Mouse (Mus musculus): Measurements from ENCODE around the gene Rp2.
"Not testable (repeated sequence)": the region's sequence is repeated elsewhere in the genome, so short reads cannot be mapped to it uniquely, and the experiment has no call there.

Rp2 gene

GRCm38 (mm10) chrX:20364391-20365365 lies at the start of gene Rp2:
TSS of gene Rp2 (plus strand) at chrX:20364481.
- DNase-seq: peak; percentile 78 to 81

DNA sequence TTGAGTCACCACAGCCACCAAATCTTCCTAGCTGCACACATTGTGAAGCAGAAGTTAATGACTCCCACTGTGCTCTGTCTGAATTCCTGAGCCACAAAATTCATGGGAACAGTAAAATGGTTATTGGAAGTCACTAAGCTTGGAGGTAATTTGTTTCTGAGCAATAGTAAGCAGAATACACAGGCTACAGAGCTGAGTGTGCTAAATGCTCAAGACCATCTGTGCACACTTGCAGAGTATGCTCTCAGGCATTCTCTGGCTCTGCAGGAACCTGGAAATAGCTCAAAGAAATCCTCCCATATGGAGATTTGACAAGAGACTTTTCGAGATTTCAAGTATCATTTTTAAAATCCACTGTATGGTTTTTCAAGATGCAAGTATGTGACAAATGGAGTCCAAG lies 31.5 kb upstream of the Rp2 start:
- DNase-seq: no peak

DNA sequence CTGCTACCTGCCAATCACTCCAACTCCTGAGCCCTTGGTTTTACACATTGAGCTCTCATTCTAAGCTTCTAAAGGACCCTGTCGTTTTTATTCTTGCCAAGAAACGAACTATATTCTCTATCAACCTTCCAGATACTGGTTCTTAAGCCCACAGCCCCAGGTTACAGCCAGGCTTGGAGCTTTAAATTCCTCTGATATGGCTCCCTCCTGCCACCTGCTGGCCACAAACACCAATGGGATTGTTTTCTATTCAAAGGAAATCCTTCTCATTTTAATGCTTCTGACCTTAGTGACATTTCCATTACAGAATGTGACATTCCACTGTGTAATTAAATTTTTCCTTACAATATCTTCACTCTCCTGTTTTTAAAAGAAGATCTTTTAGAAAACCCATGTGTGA lies 28.6 kb upstream of the Rp2 start:
- DNase-seq: peak; percentile 77 to 82

- peak; percentile 34 to 61 for DNase-seq
Observed at GRCm38 (mm10) chrX:20344980-20345379, 19.3 kb upstream of the Rp2 start.

GRCm38 (mm10) chrX:20346355-20346754 lies 17.9 kb upstream of the Rp2 start:
- no peak for DNase-seq

- DNase-seq: not testable (repeated sequence)
Observed at GRCm38 (mm10) chrX:20350241-20350640, 14.0 kb upstream of the Rp2 start.

DNA sequence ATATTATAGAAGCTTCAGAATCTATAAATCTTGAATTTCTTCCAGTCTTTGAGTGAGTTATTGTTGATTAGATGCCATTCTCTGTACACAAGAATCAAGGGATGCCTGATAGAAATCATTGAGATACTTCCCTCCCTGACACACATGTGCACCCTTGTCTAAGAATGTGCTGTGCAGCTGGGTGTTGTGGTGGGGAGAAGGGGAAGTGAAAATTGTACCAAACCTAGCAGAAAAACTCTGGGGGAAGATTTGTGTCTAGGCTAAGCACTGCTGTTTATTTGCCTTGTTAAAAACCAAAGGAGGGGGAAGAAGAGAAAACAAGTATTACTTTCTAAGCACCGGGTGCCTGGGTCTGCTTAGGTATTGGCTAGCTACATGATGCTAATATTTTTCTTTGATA lies 9.0 kb upstream of the Rp2 start:
- DNase-seq: peak; percentile 40 to 68

DNA sequence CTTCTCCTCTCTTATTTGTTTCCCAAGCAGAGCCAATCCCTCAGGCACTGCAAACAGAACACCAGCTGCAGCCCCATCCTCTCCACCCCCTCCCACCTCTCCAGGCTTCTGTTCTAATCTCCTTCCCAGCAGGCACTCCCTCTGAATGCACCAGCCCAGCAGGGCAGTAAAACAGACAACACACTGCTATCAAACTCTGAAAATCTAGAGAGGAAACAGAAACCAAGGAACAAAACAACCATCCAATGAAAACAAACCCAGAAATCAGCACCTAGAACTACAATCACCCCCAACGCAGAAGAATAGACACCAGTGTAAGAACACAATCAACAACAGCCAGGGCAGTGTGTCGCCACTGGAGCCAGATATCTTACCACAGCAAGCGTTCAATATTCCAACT lies 8.0 kb upstream of the Rp2 start:
- DNase-seq: no peak

- no peak for DNase-seq
Observed at GRCm38 (mm10) chrX:20366036-20366435, 1.8 kb downstream of the Rp2 start.

- DNase-seq: no peak
Observed at GRCm38 (mm10) chrX:20379347-20380014, 15.2 kb downstream of the Rp2 start.

GRCm38 (mm10) chrX:20382260-20382659 lies 18.0 kb downstream of the Rp2 start:
- DNase-seq: peak in 1 of 2 experiments; percentile 2

DNA sequence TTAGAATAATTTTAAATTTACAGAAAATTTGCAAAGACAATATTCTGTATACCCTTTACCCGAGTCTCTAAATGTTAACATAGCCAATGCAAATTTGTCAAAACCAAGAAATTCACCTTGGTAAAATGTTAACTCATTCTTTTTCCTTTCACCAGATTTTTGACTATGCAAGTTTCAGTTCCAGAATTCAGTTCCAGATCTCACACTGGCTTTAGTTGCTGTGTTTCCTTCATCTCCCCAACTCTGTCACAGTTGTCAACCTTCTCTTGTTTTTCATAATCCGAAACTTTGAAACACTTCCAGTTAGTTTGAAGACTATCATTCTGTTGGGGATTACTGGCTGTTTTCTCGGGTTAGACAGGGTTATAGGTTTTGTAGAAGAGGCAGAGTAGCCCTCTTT lies 22.7 kb downstream of the Rp2 start:
- no peak for DNase-seq

DNA sequence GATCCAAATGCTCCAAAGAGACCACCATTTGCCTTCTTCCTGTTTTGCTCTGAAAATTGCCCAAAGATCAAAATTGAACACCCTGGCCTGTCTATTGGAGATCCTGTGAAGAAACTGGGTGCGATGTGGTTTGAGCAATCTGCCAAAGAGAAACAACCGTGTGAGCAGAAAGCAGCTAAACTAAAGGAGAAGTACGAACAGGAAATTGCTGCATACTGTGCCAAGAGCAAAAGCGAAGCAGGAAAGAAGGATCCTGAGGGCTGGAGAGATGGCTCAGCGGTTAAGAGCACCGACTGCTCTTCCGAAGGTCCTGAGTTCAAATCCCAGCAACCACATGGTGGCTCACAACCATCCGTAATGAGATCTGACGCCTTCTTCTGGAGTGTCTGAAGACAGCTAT lies 27.7 kb downstream of the Rp2 start:
- DNase-seq: not testable (repeated sequence)

DNA sequence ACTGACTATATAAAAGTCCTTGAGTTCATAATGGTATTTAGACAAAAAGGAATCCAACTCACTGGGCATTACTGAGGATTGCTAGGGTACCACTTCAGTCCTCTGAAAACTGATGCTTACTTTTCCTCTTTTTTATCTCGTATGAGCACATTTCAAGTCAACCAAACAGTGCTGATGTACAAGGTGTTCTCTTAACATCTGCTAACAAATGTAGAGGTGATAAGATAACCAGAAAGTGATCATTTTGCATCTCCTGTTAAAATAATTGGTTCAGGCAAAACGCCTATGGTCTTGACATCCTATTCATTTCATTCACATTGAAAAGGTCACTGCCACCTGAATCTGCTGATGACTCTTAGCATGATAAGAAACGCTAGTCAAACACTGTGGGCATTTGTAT lies 28.7 kb downstream of the Rp2 start:
- no peak for DNase-seq

DNA sequence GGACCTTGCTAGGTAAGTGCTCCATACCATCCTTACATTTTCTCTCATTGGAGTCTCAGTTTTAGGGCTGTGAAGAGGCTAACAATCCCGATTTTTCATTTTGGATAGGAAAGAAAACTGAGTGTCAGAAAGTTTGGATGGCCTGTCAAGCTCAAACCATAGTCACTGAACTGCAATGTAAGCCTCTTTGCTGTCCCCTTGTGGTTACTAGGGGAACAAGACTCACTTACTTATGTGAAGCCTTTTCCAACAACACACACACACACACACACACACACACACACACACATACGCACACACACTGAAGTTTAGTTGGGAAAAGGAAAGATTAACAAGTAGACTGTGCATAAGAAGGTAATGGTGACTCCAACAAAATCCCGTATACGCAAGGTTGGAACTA lies 39.8 kb downstream of the Rp2 start:
- peak; percentile 8 to 27 for DNase-seq

DNA sequence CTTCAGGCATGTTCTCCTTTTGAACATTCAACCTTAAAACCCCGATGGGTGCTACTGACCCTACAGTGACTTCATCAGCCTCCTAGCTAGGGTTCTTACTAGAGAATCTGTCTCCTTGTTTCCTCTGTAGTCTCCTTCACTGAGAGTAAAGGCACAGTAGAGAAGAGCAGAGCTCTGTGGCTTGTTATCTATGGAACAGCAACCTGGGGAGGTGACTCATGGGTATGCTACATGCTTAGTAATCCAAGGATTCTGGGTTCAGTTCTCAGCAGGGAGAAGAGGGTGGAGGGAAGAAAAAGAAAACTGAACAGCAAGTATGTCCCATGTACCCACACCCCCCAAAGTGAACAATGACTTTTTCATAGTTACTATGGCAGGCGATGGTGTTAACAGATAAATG lies 42.6 kb downstream of the Rp2 start:
- no peak for DNase-seq

DNA sequence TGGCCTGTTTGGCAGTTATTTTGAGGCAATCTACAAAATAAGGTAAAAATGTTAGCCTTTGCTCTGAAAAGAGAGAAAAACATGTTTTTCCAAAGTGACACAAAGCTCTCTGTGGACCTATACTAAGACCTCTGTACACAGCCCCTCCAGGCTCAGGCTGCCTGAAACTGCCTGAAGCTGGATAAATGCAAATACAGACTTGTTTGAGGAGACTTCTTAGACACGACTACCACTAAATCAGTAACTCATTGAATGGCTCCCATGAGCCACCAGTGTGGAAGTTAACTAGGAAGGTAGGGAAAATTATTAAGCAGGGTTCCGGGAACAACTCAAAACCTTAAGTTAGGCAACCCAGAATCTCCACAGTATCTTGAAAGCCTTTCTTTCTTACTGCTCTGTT lies 43.4 kb downstream of the Rp2 start:
- no peak for DNase-seq

GRCm38 (mm10) chrX:20411382-20411781 lies 47.1 kb downstream of the Rp2 start:
- DNase-seq: no peak

- no peak for DNase-seq
Observed at GRCm38 (mm10) chrX:20412221-20412620, 47.9 kb downstream of the Rp2 start.

DNA sequence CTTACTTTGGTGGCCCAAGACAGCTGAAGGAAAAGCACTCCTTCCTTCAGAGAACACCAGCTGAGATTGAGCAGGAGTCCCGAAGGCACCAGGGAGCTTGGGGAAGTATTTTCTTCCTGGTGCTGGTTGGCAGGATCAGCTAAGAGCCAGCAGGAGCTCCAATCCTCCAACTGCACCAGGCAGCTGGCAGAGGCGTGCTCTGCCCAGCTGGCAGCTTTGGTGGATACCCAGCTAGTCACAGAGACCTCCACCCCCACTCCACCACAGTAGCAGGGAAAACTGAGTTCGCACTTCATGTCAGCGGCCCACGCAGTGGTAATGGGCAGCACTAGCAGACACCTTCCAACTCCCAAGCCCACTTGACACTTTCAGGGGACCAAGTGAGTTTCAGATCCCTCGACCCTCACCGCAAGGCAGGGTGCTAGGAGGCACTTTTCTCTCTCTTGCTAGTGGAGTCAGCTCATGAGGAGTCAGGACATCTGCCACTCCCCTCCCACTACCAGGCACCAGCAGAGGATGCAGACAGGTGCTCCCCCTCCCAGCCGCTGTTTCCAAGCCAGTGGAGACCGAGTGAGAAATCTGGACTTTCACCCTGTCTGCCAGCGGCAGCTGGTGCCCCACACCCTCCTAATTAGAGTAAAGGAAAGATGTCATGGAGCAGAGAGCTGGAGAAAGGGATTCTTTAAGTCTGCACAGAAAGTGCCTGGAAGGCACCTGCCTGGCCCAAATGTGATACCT lies 50.8 kb downstream of the Rp2 start:
- DNase-seq: no peak

- no peak for DNase-seq
Observed at GRCm38 (mm10) chrX:20418461-20418860, 54.2 kb downstream of the Rp2 start.

- no peak for DNase-seq
Observed at GRCm38 (mm10) chrX:20419536-20419935, 55.3 kb downstream of the Rp2 start.

DNA sequence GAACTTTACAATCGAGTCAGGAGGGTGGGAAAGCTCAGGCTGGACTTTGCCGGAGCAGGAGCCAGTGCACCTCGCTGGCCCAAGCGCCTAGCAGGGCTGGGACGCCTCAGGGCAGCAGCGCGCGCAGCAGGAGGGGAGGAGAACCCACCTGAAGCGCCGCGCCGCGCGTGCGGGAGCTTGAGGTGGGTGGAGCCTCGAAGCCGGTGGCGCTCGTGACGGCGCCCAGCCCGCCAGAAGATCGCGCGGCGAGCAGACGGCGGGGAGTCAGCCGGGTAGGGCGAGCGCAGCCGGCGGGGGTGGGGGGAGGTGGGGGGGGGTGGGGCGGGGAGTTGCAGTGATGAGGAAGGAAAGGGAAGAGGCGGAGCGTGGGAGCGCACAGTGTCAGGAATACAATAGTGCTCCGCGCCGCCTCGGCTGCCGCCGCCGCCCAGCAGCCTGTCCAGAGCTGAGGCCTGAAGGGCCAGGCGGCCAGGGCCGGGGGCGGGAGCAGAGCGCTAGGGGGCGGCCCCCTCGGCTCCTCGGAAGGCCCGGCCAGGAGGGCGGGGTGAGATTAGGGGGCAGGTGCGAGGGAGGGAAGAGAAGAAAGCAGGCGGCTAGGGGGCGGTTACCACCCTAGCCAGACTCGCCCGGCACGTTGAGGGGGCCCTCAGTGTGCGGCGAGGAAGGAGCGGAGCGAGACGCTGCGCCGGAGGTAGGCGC lies 61.0 kb downstream of the Rp2 start, which contains the start of gene Jade3:
Gene Jade3, plus strand, starts transcription at position 549 of the 699 bp plus-strand sequence.
- DNase-seq: peak; percentile 74 to 75

All from B cell, adult 2 months (primary cell).